Comparison of ENCODE assay signal across 18 mouse cellular contexts in the genomic region with DNA sequence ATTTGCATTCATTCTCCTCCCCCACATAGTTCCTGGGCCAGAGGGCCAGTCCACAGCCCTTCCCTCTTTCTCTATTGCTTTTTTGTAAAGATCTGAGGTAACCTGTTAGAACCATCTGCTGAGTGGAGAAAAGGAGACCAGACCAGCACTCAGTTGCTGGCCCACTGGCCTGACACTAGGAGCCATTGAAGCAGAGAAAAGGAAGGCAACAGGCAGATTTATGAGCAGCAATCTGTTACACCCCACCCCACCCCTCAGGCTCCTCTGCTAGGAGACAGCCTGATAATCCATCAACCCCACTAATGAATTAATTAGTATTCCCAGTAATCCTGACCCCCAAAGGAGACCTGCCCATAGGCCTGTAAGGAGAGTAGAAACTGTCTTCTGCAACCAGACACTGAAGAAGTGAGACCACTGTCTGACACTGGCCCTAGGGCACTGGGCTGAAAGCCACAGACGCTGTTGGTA. TPM values are rescaled to one million over a fixed set of nuclear protein-coding genes. Genes with fewer than 3 reads are reported as not detected.
DNase-seq lines count a peak whose midpoint lies in the region; ATAC-seq lines count a peak whose summit lies in the region.
"Had no signal": no experiment of that assay in that cellular context is flagged by ENCODE, and none has a peak within 500 bp of the region (broad histone marks: within the 10 kb centered on the region; RNA-seq: fewer than 3 reads in every experiment).

No protein-coding gene starts in this region.

- no peak overlapping the region for H3K9ac ChIP-seq in forebrain, embryonic 15.5 days (replicated peaks)
- no peak overlapping the region for H3K9ac ChIP-seq in neural tube, embryonic 13.5 days
- H3K9ac ChIP-seq in heart, embryonic 12.5 days, result no peak overlapping the region
- H3K9ac ChIP-seq: heart, embryonic 13.5 days had no signal

- no peaks in the 10 kb centered on the region for H3K27me3 ChIP-seq in forebrain, embryonic 15.5 days
- H3K27me3 ChIP-seq in midbrain, embryonic 10.5 days (ENCODE audit: low read depth, poor library complexity, severe bottlenecking), result no peaks in the 10 kb centered on the region
- H3K27me3 ChIP-seq in neural tube, embryonic 13.5 days, result no peaks in the 10 kb centered on the region
- no peaks in the 10 kb centered on the region for H3K27me3 ChIP-seq in heart, embryonic 12.5 days (replicated peaks)
- H3K27me3 ChIP-seq: CH12.LX; heart, embryonic 13.5 days had no signal

- peak; percentile 84 for ATAC-seq in forebrain, embryonic 15.5 days (replicated peaks)
- peak; percentile 88 for ATAC-seq in neural tube, embryonic 13.5 days (ENCODE audit: low read depth)
- no peak for ATAC-seq in heart, embryonic 12.5 days (ENCODE audit: insufficient number of reproducible peaks, low FRiP score)
- ATAC-seq: inflammation-experienced regulatory T-cells, adult 6 months; lung, postnatal 0 days had no signal

- H3K9me3 ChIP-seq in forebrain, embryonic 15.5 days, result no peaks in the 10 kb centered on the region
- H3K9me3 ChIP-seq in midbrain, embryonic 10.5 days (replicated peaks), result no peaks in the 10 kb centered on the region
- no peaks in the 10 kb centered on the region for H3K9me3 ChIP-seq in neural tube, embryonic 13.5 days
- no peaks in the 10 kb centered on the region for H3K9me3 ChIP-seq in heart, embryonic 12.5 days (replicated peaks)
- H3K9me3 ChIP-seq: heart, embryonic 13.5 days had no signal

- no peak overlapping the region for H3K27ac ChIP-seq in forebrain, embryonic 15.5 days (replicated peaks)
- peak overlapping the region; percentile 59 for H3K27ac ChIP-seq in midbrain, embryonic 10.5 days (replicated peaks)
- no peak overlapping the region for H3K27ac ChIP-seq in neural tube, embryonic 13.5 days (replicated peaks)
- H3K27ac ChIP-seq in heart, embryonic 12.5 days (ENCODE audit: poor library complexity, severe bottlenecking), result no peak overlapping the region
- H3K27ac ChIP-seq: heart, embryonic 13.5 days had no signal

- H3K36me3 ChIP-seq in forebrain, embryonic 15.5 days, result no peaks in the 10 kb centered on the region
- H3K36me3 ChIP-seq in midbrain, embryonic 10.5 days, result no peaks in the 10 kb centered on the region
- H3K36me3 ChIP-seq in neural tube, embryonic 13.5 days, result no peaks in the 10 kb centered on the region
- H3K36me3 ChIP-seq in heart, embryonic 12.5 days, result no peaks in the 10 kb centered on the region
- H3K36me3 ChIP-seq: heart, embryonic 13.5 days had no signal

- no peaks in the 10 kb centered on the region for H3K4me1 ChIP-seq in forebrain, embryonic 15.5 days
- peaks cover 24% of the 10 kb centered on the region for H3K4me1 ChIP-seq in midbrain, embryonic 10.5 days
- peaks cover 20% of the 10 kb centered on the region for H3K4me1 ChIP-seq in neural tube, embryonic 13.5 days (replicated peaks)
- H3K4me1 ChIP-seq in heart, embryonic 12.5 days (replicated peaks), result no peaks in the 10 kb centered on the region
- H3K4me1 ChIP-seq: heart, embryonic 13.5 days had no signal

- no peak overlapping the region for H3K4me3 ChIP-seq in forebrain, embryonic 15.5 days
- H3K4me3 ChIP-seq in midbrain, embryonic 10.5 days, result no peak overlapping the region
- H3K4me3 ChIP-seq in neural tube, embryonic 13.5 days, result no peak overlapping the region
- H3K4me3 ChIP-seq in heart, embryonic 12.5 days, result no peak overlapping the region
- H3K4me3 ChIP-seq: erythroblast, embryonic 14.5 days; heart, embryonic 13.5 days had no signal

- DNase-seq in embryo, embryonic 9.5 days (ENCODE audit: extremely low spot score), result peak; percentile 28
- no peak for DNase-seq in midbrain, embryonic 10.5 days (ENCODE audit: low spot score)
- DNase-seq in layer of hippocampus, postnatal 25 days (ENCODE audit: extremely low spot score in 1 of 2, low spot score in 1 of 2), result no peak
- no peak for DNase-seq in left cerebral cortex, adult 8-10 months (ENCODE audit: low spot score in 2 of 2)
- DNase-seq: cerebellum, adult 8-10 months; gastrocnemius, postnatal 10 days; kidney, postnatal 10 days; layer of hippocampus, adult 9-11 months had no signal

- H3K4me2 ChIP-seq in forebrain, embryonic 15.5 days (replicated peaks), result no peak overlapping the region
- H3K4me2 ChIP-seq in neural tube, embryonic 13.5 days, result no peak overlapping the region
- no peak overlapping the region for H3K4me2 ChIP-seq in heart, embryonic 12.5 days
- H3K4me2 ChIP-seq: heart, embryonic 13.5 days had no signal

- WGBS in forebrain, embryonic 15.5 days, result 20% methylated on average over 1 of the region's 1 CpGs
- 32% methylated on average over 1 of the region's 1 CpGs for WGBS in midbrain, embryonic 10.5 days
- 4% methylated on average over 1 of the region's 1 CpGs for WGBS in neural tube, embryonic 13.5 days
- WGBS in heart, embryonic 12.5 days, result 35% methylated on average over 1 of the region's 1 CpGs

RNA-seq across cellular contexts. Expression of gene Neurod4, which starts 2.0 kb away (rescaled TPM):
- polyA plus RNA-seq in forebrain, embryonic 15.5 days (2015; fragmentation: Nextera tagmentation; extraction: Ambion mirVana), result 4.3 and 5.2 TPM in 2 replicates
- 13.4 and 16.0 TPM in 2 replicates for polyA plus RNA-seq in midbrain, embryonic 10.5 days (2016; fragmentation: Nextera tagmentation; extraction: Ambion mirVana)
- 5.4 and 6.1 TPM in 2 replicates for polyA plus RNA-seq in neural tube, embryonic 13.5 days (2015; fragmentation: Nextera tagmentation; extraction: Ambion mirVana)
- under 1 TPM in 1 of 2 experiments, not detected in 1; 0.20 TPM for total RNA-seq in layer of hippocampus, postnatal 25 days (2021)
- polyA plus RNA-seq in heart, embryonic 12.5 days (2016; fragmentation: Nextera tagmentation; extraction: Ambion mirVana), result 0.05 and 0.08 TPM in 2 replicates
- under 1 TPM in 3 of 4 experiments, not detected in 1; 0.22 to 0.61 (median 0.39) TPM for total RNA-seq in left cerebral cortex, adult 8-10 months (2022)
- total RNA-seq: gastrocnemius, postnatal 10 days; liver, adult 2 months had no signal
- polyA plus RNA-seq: erythroblast, embryonic 14.5 days; heart, embryonic 13.5 days; inflammation-experienced regulatory T-cells, adult 6 months; liver, adult 2 months; lung, postnatal 0 days; testis, adult 2 months had no signal

RNA-seq across cellular contexts. Expression of gene Tespa1, which starts 40.7 kb away (rescaled TPM):
- polyA plus RNA-seq in forebrain, embryonic 15.5 days (2015; fragmentation: Nextera tagmentation; extraction: Ambion mirVana), result not detected in 2 replicates
- polyA plus RNA-seq in midbrain, embryonic 10.5 days (2016; fragmentation: Nextera tagmentation; extraction: Ambion mirVana), result not detected in 2 replicates
- polyA plus RNA-seq in neural tube, embryonic 13.5 days (2015; fragmentation: Nextera tagmentation; extraction: Ambion mirVana), result not detected in 2 replicates
- total RNA-seq in layer of hippocampus, postnatal 25 days (2021), result 1 to 10 TPM; 1.3 to 1.6 TPM
- 0.27 and 0.37 TPM in 2 replicates for polyA plus RNA-seq in heart, embryonic 12.5 days (2016; fragmentation: Nextera tagmentation; extraction: Ambion mirVana)
- total RNA-seq in left cerebral cortex, adult 8-10 months (2022), result 1 to 10 TPM; 1.8 to 2.4 (median 2.1) TPM
- polyA plus RNA-seq: testis, adult 2 months had no signal
